Comparison of ENCODE assay signal across 14 mouse cellular contexts in genomic region chr2:26313394-26313793, GRCm38 (mm10). TPM values are rescaled to one million over a fixed set of nuclear protein-coding genes. Genes with fewer than 3 reads are reported as not detected.
A peak's percentile ranks its signal among the peaks of the same experiment; 100 is the strongest.
DNase-seq lines count a peak whose midpoint lies in the region; ATAC-seq lines count a peak whose summit lies in the region.
"Had no signal": no experiment of that assay in that cellular context is flagged by ENCODE, and none has a peak within 500 bp of the region (broad histone marks: within the 10 kb centered on the region; RNA-seq: fewer than 3 reads in every experiment).

No protein-coding gene starts in this region.

- no peak for DNase-seq in heart, adult 11 months
- no peak for DNase-seq in lung, postnatal 14 days
- DNase-seq in limb, embryonic 10.5 days (ENCODE audit: low spot score), result no peak
- DNase-seq: adrenal gland, postnatal 36 days; right cerebral cortex, postnatal 14 days had no signal

- H3K27me3 ChIP-seq in heart, embryonic 13.5 days (replicated peaks), result no peaks in the 10 kb centered on the region
- H3K27me3 ChIP-seq in lung, embryonic 16.5 days (ENCODE audit: control insufficient read depth, insufficient read depth, low read depth, low read length), result no peaks in the 10 kb centered on the region
- no peaks in the 10 kb centered on the region for H3K27me3 ChIP-seq in embryonic facial prominence, embryonic 13.5 days
- no peaks in the 10 kb centered on the region for H3K27me3 ChIP-seq in limb, embryonic 10.5 days (ENCODE audit: low read depth, poor library complexity, severe bottlenecking)
- H3K27me3 ChIP-seq: hindbrain, embryonic 13.5 days had no signal

- peak overlapping the region; percentile 96 for H3K27ac ChIP-seq in heart, embryonic 13.5 days (replicated peaks)
- peak overlapping the region; percentile 98 for H3K27ac ChIP-seq in lung, embryonic 16.5 days (ENCODE audit: low read length)
- peak overlapping the region; percentile 98 for H3K27ac ChIP-seq in embryonic facial prominence, embryonic 13.5 days
- H3K27ac ChIP-seq in limb, embryonic 10.5 days, result peak overlapping the region; percentile 95
- H3K27ac ChIP-seq: liver, embryonic 14.5 days had no signal

- H3K4me3 ChIP-seq in heart, embryonic 13.5 days, result no peak overlapping the region
- H3K4me3 ChIP-seq in lung, embryonic 16.5 days (ENCODE audit: low read length), result no peak overlapping the region
- H3K4me3 ChIP-seq in embryonic facial prominence, embryonic 13.5 days, result no peak overlapping the region
- no peak overlapping the region for H3K4me3 ChIP-seq in limb, embryonic 10.5 days
- H3K4me3 ChIP-seq: hindbrain, embryonic 13.5 days had no signal

- 84% methylated on average over 1 of the region's 1 CpGs for WGBS in heart, embryonic 13.5 days
- 88% methylated on average over 1 of the region's 1 CpGs for WGBS in lung, embryonic 16.5 days
- 84% methylated on average over 1 of the region's 1 CpGs for WGBS in embryonic facial prominence, embryonic 13.5 days
- WGBS in limb, embryonic 10.5 days, result 95% methylated on average over 1 of the region's 1 CpGs

- peaks cover 68% of the 10 kb centered on the region for H3K4me1 ChIP-seq in heart, embryonic 13.5 days
- H3K4me1 ChIP-seq in lung, embryonic 16.5 days (replicated peaks; ENCODE audit: control insufficient read depth, insufficient read depth, low read length), result peaks cover 49% of the 10 kb centered on the region
- peaks cover 66% of the 10 kb centered on the region for H3K4me1 ChIP-seq in embryonic facial prominence, embryonic 13.5 days
- H3K4me1 ChIP-seq in limb, embryonic 10.5 days, result peaks cover 73% of the 10 kb centered on the region

- no peak overlapping the region for H3K9ac ChIP-seq in heart, embryonic 13.5 days
- no peak overlapping the region for H3K9ac ChIP-seq in lung, embryonic 16.5 days (ENCODE audit: low read length)
- H3K9ac ChIP-seq in embryonic facial prominence, embryonic 13.5 days, result no peak overlapping the region
- H3K9ac ChIP-seq: hindbrain, embryonic 13.5 days; liver, embryonic 14.5 days had no signal

- no peak overlapping the region for H3K4me2 ChIP-seq in heart, embryonic 13.5 days
- H3K4me2 ChIP-seq in lung, embryonic 16.5 days (ENCODE audit: low read depth, low read length), result no peak overlapping the region
- H3K4me2 ChIP-seq in embryonic facial prominence, embryonic 13.5 days, result no peak overlapping the region
- H3K4me2 ChIP-seq: hindbrain, embryonic 13.5 days had no signal

- H3K9me3 ChIP-seq in heart, embryonic 13.5 days, result no peaks in the 10 kb centered on the region
- no peaks in the 10 kb centered on the region for H3K9me3 ChIP-seq in lung, embryonic 16.5 days (ENCODE audit: control insufficient read depth, low read length)
- H3K9me3 ChIP-seq in embryonic facial prominence, embryonic 13.5 days, result no peaks in the 10 kb centered on the region
- no peaks in the 10 kb centered on the region for H3K9me3 ChIP-seq in limb, embryonic 10.5 days (replicated peaks)
- H3K9me3 ChIP-seq: hindbrain, embryonic 13.5 days; megakaryocyte, embryonic 14.5 days had no signal

- no peak for ATAC-seq in heart, embryonic 13.5 days (ENCODE audit: extremely low read depth, insufficient number of reproducible peaks, low FRiP score, low TSS enrichment)
- no peak for ATAC-seq in lung, embryonic 16.5 days (ENCODE audit: low read depth)
- no peak for ATAC-seq in embryonic facial prominence, embryonic 13.5 days (ENCODE audit: insufficient number of reproducible peaks, insufficient read depth, low FRiP score, low TSS enrichment, low read depth)
- no peak for ATAC-seq in megakaryocyte, adult 5-6 weeks (ENCODE audit: poor library complexity, severe bottlenecking)
- ATAC-seq: intestine, postnatal 0 days had no signal

- no peaks in the 10 kb centered on the region for H3K36me3 ChIP-seq in heart, embryonic 13.5 days
- no peaks in the 10 kb centered on the region for H3K36me3 ChIP-seq in lung, embryonic 16.5 days (ENCODE audit: control insufficient read depth, insufficient read depth, low read length)
- 0 out of 2 replicates have a peak, but pooled peaks cover 6% of the 10 kb centered on the region for H3K36me3 ChIP-seq in embryonic facial prominence, embryonic 13.5 days
- peaks cover 14% of the 10 kb centered on the region for H3K36me3 ChIP-seq in limb, embryonic 10.5 days

RNA-seq across cellular contexts. Expression of gene Gpsm1, which starts 1.9 kb away (rescaled TPM):
- polyA plus RNA-seq in heart, embryonic 13.5 days (2015; fragmentation: Nextera tagmentation; extraction: Ambion mirVana), result 37.3 TPM in 2 replicates
- polyA plus RNA-seq in lung, embryonic 16.5 days (2015; fragmentation: Nextera tagmentation; extraction: Ambion mirVana), result 47.2 and 51.6 TPM in 2 replicates
- polyA plus RNA-seq in embryonic facial prominence, embryonic 13.5 days (2015; fragmentation: Nextera tagmentation; extraction: Ambion mirVana), result 54.8 and 57.0 TPM in 2 replicates
- polyA plus RNA-seq in limb, embryonic 10.5 days (2016; fragmentation: Nextera tagmentation; extraction: Ambion mirVana), result 83.6 and 91.4 TPM in 2 replicates
- 1.9 and 2.4 TPM in 2 replicates for total RNA-seq in megakaryocyte, adult 5-6 weeks (2015)
- 2.2 and 4.0 TPM in 2 replicates for total RNA-seq in megakaryocyte, adult 5-6 weeks (2017)

RNA-seq across cellular contexts. Expression of gene Ccdc187, which starts 19.0 kb away (rescaled TPM):
- polyA plus RNA-seq in heart, embryonic 13.5 days (2015; fragmentation: Nextera tagmentation; extraction: Ambion mirVana), result 0.10 and 0.24 TPM in 2 replicates
- 0.60 TPM in 2 replicates for polyA plus RNA-seq in lung, embryonic 16.5 days (2015; fragmentation: Nextera tagmentation; extraction: Ambion mirVana)
- polyA plus RNA-seq in embryonic facial prominence, embryonic 13.5 days (2015; fragmentation: Nextera tagmentation; extraction: Ambion mirVana), result 0.10 and 0.28 TPM in 2 replicates
- 0.01 TPM in 1 of 2 replicates, not detected in the other for polyA plus RNA-seq in limb, embryonic 10.5 days (2016; fragmentation: Nextera tagmentation; extraction: Ambion mirVana)
- not detected in 2 replicates for total RNA-seq in megakaryocyte, adult 5-6 weeks (2015)
- not detected in 2 replicates for total RNA-seq in megakaryocyte, adult 5-6 weeks (2017)
- total RNA-seq: granulocyte monocyte progenitor cell, adult 5-6 weeks had no signal

RNA-seq across cellular contexts. Expression of gene Dnlz, which starts 38.5 kb away (rescaled TPM):
- polyA plus RNA-seq in heart, embryonic 13.5 days (2015; fragmentation: Nextera tagmentation; extraction: Ambion mirVana), result 27.5 and 28.7 TPM in 2 replicates
- 22.8 and 24.7 TPM in 2 replicates for polyA plus RNA-seq in lung, embryonic 16.5 days (2015; fragmentation: Nextera tagmentation; extraction: Ambion mirVana)
- 31.4 and 32.1 TPM in 2 replicates for polyA plus RNA-seq in embryonic facial prominence, embryonic 13.5 days (2015; fragmentation: Nextera tagmentation; extraction: Ambion mirVana)
- polyA plus RNA-seq in limb, embryonic 10.5 days (2016; fragmentation: Nextera tagmentation; extraction: Ambion mirVana), result 33.9 and 36.8 TPM in 2 replicates
- total RNA-seq in megakaryocyte, adult 5-6 weeks (2015), result 4.4 and 5.8 TPM in 2 replicates
- 5.1 TPM in 2 replicates for total RNA-seq in megakaryocyte, adult 5-6 weeks (2017)

RNA-seq across cellular contexts. Expression of gene Card9, which starts 47.3 kb away (rescaled TPM):
- polyA plus RNA-seq in heart, embryonic 13.5 days (2015; fragmentation: Nextera tagmentation; extraction: Ambion mirVana), result 0.41 and 0.62 TPM in 2 replicates
- polyA plus RNA-seq in lung, embryonic 16.5 days (2015; fragmentation: Nextera tagmentation; extraction: Ambion mirVana), result 4.2 and 4.4 TPM in 2 replicates
- 0.81 and 1.3 TPM in 2 replicates for polyA plus RNA-seq in embryonic facial prominence, embryonic 13.5 days (2015; fragmentation: Nextera tagmentation; extraction: Ambion mirVana)
- 0.49 and 0.54 TPM in 2 replicates for polyA plus RNA-seq in limb, embryonic 10.5 days (2016; fragmentation: Nextera tagmentation; extraction: Ambion mirVana)
- total RNA-seq in megakaryocyte, adult 5-6 weeks (2015), result 42.6 and 45.3 TPM in 2 replicates
- total RNA-seq in megakaryocyte, adult 5-6 weeks (2017), result 141 and 169 TPM in 2 replicates
